Mouse (Mus musculus) midbrain, embryonic 12.5 days (tissue): Measurements from ENCODE around the gene Gm2a. TPM values are rescaled to one million over a fixed set of nuclear protein-coding genes. Genes with fewer than 3 reads are reported as not detected.

Experiments
- polyA plus RNA-seq: library from polyadenylated mRNA; unstranded; fragments of >200 nt; fragmentation: Nextera tagmentation; extraction: Ambion mirVana; gene quantifications from 2 replicates; pipeline ENCODE4 v1.2.1, GENCODE M21; 2016

The Gm2a gene
- polyA plus RNA-seq, 1 experiment from 2014 or later, result 14.0 TPM

Other genes starting within 250 kb of the Gm2a start
- gene Lyrm7, start 237.2 kb upstream of the Gm2a start, polyA plus RNA-seq, result 8.9 TPM in 2 replicates
- gene Hint1, start 231.7 kb upstream of the Gm2a start, polyA plus RNA-seq, result 664 and 700 TPM in 2 replicates
- 36.1 and 39.7 TPM in 2 replicates for gene Gpx3, start 195.7 kb upstream of the Gm2a start, polyA plus RNA-seq
- 12.6 and 13.6 TPM in 2 replicates for gene Tnip1, start 135.2 kb upstream of the Gm2a start, polyA plus RNA-seq
- gene Anxa6, start 64.7 kb upstream of the Gm2a start, polyA plus RNA-seq, result 65.1 and 82.3 TPM in 2 replicates
- 0.25 TPM in 1 of 2 replicates, not detected in the other for gene Ccdc69, start 20.0 kb upstream of the Gm2a start, polyA plus RNA-seq
- gene Slc36a3, start 53.6 kb downstream of the Gm2a start, polyA plus RNA-seq, result not detected in 2 replicates
- not detected in 2 replicates for gene Slc36a2, start 87.0 kb downstream of the Gm2a start, polyA plus RNA-seq
- 1.5 and 1.9 TPM in 2 replicates for gene Slc36a1, start 106.2 kb downstream of the Gm2a start, polyA plus RNA-seq
- gene Fat2, start 238.4 kb downstream of the Gm2a start, polyA plus RNA-seq, result 0.03 and 0.05 TPM in 2 replicates